In genomic region chr7:35557577-35557976, GRCm38 (mm10) we compare ENCODE assay signal across 1 mouse cellular context.
TF ChIP-seq lines count a peak whose summit lies in the region.

No protein-coding gene starts in this region.

TF ChIP-seq in MEL, 35 proteins besides CTCF, POLR2A, EP300 and RAD21:
- TF ChIP-seq USF2 (IDR thresholded peaks at IDR 0.05; ENCODE audit: borderline replicate concordance in 1 of 2, insufficient read depth in 1 of 2, low read depth in 1 of 2, low read length in 2 of 2), result no peak
- TF ChIP-seq UBTF (IDR thresholded peaks at IDR 0.05; ENCODE audit: borderline replicate concordance, insufficient read depth, low read depth, low read length), result no peak
- TF ChIP-seq NELFE (IDR thresholded peaks at IDR 0.05; ENCODE audit: low read depth, low read length), result no peak
- peak; percentile 86 for TF ChIP-seq ETS1 (IDR thresholded peaks at IDR 0.05; ENCODE audit: low read depth, low read length)
- TF ChIP-seq MAX (IDR thresholded peaks at IDR 0.05; ENCODE audit: low read length), result no peak
- no peak for TF ChIP-seq POLR2AphosphoS2 (IDR thresholded peaks at IDR 0.05; ENCODE audit: low read length)
- TF ChIP-seq JUND (IDR thresholded peaks at IDR 0.05; ENCODE audit: low read depth, low read length), result no peak
- TF ChIP-seq SIN3A (IDR thresholded peaks at IDR 0.05; ENCODE audit: low read length), result peak; percentile 60; the same call in 1 of the 2 replicates
- peak; percentile 93 for TF ChIP-seq TAL1 (IDR thresholded peaks at IDR 0.05; ENCODE audit: low read length)
- TF ChIP-seq USF1 (IDR thresholded peaks at IDR 0.05; ENCODE audit: low read depth, low read length), result no peak
- TF ChIP-seq GATA1 (IDR thresholded peaks at IDR 0.05; ENCODE audit: low read depth, low read length), result peak; percentile 85
- peak; percentile 49; the same call in 1 of the 2 replicates for TF ChIP-seq TBP (IDR thresholded peaks at IDR 0.05; ENCODE audit: low read depth, low read length)
- peak; percentile 98 for TF ChIP-seq RCOR1 (IDR thresholded peaks at IDR 0.05; ENCODE audit: low read depth, low read length)
- no peak for TF ChIP-seq ELF1 (IDR thresholded peaks at IDR 0.05; ENCODE audit: low read depth, low read length)
- no peak for TF ChIP-seq MEF2A (IDR thresholded peaks at IDR 0.05; ENCODE audit: extremely low read depth, insufficient replicate concordance, low read depth, low read length, poor library complexity, severe bottlenecking)
- no peak for TF ChIP-seq POLR2AphosphoS5 (IDR thresholded peaks at IDR 0.05; ENCODE audit: borderline replicate concordance, low read depth, low read length)
- TF ChIP-seq ZNF384 (IDR thresholded peaks at IDR 0.05; ENCODE audit: low read depth, low read length), result peak; percentile 42; the same call in 1 of the 2 replicates
- TF ChIP-seq NRF1 (IDR thresholded peaks at IDR 0.05; ENCODE audit: insufficient read depth, low read depth, low read length, poor library complexity, severe bottlenecking), result no peak
- TF ChIP-seq ZC3H11A (IDR thresholded peaks at IDR 0.05; ENCODE audit: low read depth, low read length), result no peak
- no peak for TF ChIP-seq GABPA (IDR thresholded peaks at IDR 0.05; ENCODE audit: low read depth, low read length)
- TF ChIP-seq HCFC1 (IDR thresholded peaks at IDR 0.05; ENCODE audit: low read depth, low read length), result no peak
- no peak for TF ChIP-seq CHD1 (IDR thresholded peaks at IDR 0.05; ENCODE audit: low read depth, low read length)
- peak; percentile 92 for TF ChIP-seq TCF12 (IDR thresholded peaks at IDR 0.05; ENCODE audit: low read depth, low read length)
- peak; percentile 62; the same call in 1 of the 2 replicates for TF ChIP-seq MYC (IDR thresholded peaks at IDR 0.05; ENCODE audit: low read depth, low read length)
- no peak for TF ChIP-seq E2F4 (IDR thresholded peaks at IDR 0.05; ENCODE audit: borderline replicate concordance, low read depth, low read length)
- 0 out of 2 replicates have a peak, but pooled peaks have one; percentile 44 for TF ChIP-seq MXI1 (IDR thresholded peaks at IDR 0.05; ENCODE audit: low read depth, low read length)
- TF ChIP-seq MAFK (IDR thresholded peaks at IDR 0.05; ENCODE audit: borderline replicate concordance, low read depth, low read length), result no peak; the same call in 1 of the 2 replicates
- TF ChIP-seq ZMIZ1 (IDR thresholded peaks at IDR 0.05; ENCODE audit: low read depth, low read length), result no peak
- no peak for TF ChIP-seq MAZ (IDR thresholded peaks at IDR 0.05; ENCODE audit: low read depth, low read length)
- TF ChIP-seq ZKSCAN1 (IDR thresholded peaks at IDR 0.05; ENCODE audit: low read depth, low read length), result no peak
- peak; percentile 70; the same call in 1 of the 2 replicates for TF ChIP-seq BHLHE40 (IDR thresholded peaks at IDR 0.05; ENCODE audit: borderline replicate concordance, low read depth, low read length)
- no peak for TF ChIP-seq MYB (IDR thresholded peaks at IDR 0.05; ENCODE audit: low read depth, low read length)
- TF ChIP-seq KAT2A (conservative IDR thresholded peaks at IDR 0.05; ENCODE audit: low read depth, low read length), result no peak
